Mouse (Mus musculus) retina, embryonic 14.5 days (tissue): ENCODE measurements at regions not wholly inside any gene's neighbourhood (a gene's known extent, or its start where the extent isn't known, plus 50 kb on each side); places are given as distances from the start of the nearest gene placed in this dataset.

Source experiments
- DNase-seq: peaks from one replicate; pipeline ENCODE4 v3.0.0-alpha.2; 2015; ENCODE audit warnings: low spot score

DNA sequence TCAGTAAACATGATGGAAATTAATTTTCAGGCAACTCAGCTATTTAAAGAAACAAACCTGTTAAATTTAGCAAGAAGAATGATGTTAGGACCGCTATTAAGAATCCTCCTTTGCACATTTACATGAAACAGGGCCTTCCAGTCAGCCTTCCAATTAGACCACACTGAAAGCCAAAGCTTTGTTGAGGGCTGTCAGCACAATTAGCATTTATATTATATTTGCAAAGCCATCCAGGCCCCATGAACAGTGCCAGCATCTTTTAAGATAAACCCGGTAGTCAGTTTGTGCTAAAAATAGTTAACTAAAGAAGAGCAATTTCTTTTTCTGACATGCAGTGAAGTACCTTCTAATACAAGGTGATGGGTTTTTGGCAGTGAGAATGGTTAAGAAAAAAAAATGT is 495.1 kb downstream of the Kcna4 start:
- DNase-seq, result peak; percentile 69

DNA sequence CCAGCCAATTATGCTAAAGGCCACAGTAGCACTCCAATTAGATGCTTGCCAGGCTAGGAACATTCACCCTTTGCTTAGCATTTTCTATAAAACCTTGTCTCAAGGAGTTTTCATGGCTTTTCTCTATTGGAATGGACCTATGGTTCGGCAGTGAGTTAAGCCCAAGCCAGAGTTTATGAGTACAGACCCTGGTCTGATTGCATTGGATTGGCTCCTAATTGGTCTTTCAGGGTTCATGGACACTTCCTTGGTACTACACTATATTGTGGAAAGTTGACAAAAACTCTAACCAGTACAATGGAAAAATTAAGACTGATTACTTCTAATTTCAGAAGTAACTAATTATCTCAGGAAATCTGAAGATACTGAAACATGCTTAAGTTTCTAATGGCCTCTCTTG is 506.5 kb downstream of the Kcna4 start:
- no peak for DNase-seq

DNA sequence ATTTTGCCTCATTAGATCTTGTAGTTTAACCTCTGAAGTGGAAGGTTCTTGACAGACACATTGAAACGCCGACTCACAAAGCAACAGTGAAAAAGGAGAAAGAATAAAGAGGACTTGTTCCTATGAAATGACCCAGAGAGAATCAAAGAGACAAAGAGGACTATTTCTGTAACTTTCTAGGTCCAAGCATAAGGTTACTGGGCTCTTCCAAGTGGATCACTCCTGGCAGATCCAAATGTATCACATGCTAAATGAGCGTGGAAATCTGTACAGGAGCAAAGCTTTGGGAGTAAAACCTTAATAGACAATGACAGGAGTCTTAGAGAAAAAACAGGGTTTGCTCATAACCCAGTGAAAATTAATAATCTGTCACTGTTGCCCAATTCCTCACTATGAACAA is 522.8 kb downstream of the Kcna4 start:
- peak; percentile 61 for DNase-seq

DNA sequence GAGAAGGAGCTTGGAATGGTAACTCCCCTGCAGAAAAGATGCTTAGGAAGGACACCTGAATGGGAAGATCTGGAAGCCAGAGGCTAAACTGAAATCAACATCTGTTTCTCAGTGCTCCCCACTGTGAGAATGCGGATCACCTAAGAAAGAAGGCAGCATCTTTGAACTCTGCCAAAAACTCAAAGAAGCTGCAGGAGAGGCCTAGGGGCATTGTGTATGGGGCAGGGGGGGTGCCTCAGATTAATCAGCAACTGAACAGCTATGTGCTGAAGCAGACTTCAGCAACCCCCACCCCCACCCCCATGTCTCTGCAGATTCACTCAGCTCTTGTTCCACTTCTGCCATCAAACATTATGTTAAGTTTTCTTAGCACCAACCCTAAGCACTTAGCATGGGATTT is 523.6 kb downstream of the Kcna4 start:
- DNase-seq, result peak; percentile 21
